Mouse (Mus musculus) embryonic fibroblast, embryonic 13.5 days (primary cell): Measurements from ENCODE around the gene Mylip. TPM values are rescaled to one million over a fixed set of nuclear protein-coding genes. Genes with fewer than 3 reads are reported as not detected.

Experiments used
- H3K27ac ChIP-seq: 2 replicates; pipeline ENCODE4 v1.5.1; 2012; ENCODE audit warnings: low read length, control low read depth, inconsistent platforms; ENCODE audit not compliant: insufficient read depth
- H3K4me1 ChIP-seq: 2 replicates; pipeline ENCODE4 v1.6.1; 2011; ENCODE audit warnings: low read length; ENCODE audit not compliant: control insufficient read depth, insufficient read depth
- H3K4me3 ChIP-seq: 2 replicates; pipeline ENCODE4 v1.5.1; 2011; ENCODE audit warnings: mild to moderate bottlenecking, control low read depth, low read length; ENCODE audit not compliant: insufficient read depth
- CTCF ChIP-seq: IDR thresholded peaks from 2 replicates; pipeline ENCODE4 v1.5.1; 2011; ENCODE audit warnings: mild to moderate bottlenecking, control low read depth, low read length, moderate library complexity, borderline replicate concordance; ENCODE audit not compliant: insufficient read depth
- POLR2A ChIP-seq: IDR thresholded peaks from 2 replicates; pipeline ENCODE4 v1.6.1; 2011; ENCODE audit warnings: low read depth, mild to moderate bottlenecking, control low read depth, low read length, moderate library complexity
- polyA plus RNA-seq: library from polyadenylated mRNA; stranded (reverse); fragments of >200 nt; gene quantifications from 2 replicates; pipeline ENCODE4 v1.2.4, GENCODE M21; 2011; ENCODE audit warnings: low read depth; ENCODE audit not compliant: missing spikeins, insufficient read length

Mylip gene
- polyA plus RNA-seq, 1 experiment: 37.5 TPM

- H3K27ac ChIP-seq: no peak overlapping the region
- H3K4me3 ChIP-seq: no peak overlapping the region
- TF ChIP-seq CTCF (no peak), POLR2A (no peak)
- H3K4me1 ChIP-seq: no peaks in the 10 kb centered on the region
Observed at GRCm38 (mm10) chr13:45446636-45447035, 57.1 kb downstream of the Mylip start.

- TF ChIP-seq POLR2A (no peak), CTCF (no peak)
- Histone ChIP-seq H3K4me1 (0 out of 2 replicates have a peak, but pooled peaks cover 4% of the 10 kb centered on the region), H3K27ac (no peak overlapping the region), H3K4me3 (no peak overlapping the region)
Observed at GRCm38 (mm10) chr13:45452437-45452836, 62.9 kb downstream of the Mylip start.

DNA sequence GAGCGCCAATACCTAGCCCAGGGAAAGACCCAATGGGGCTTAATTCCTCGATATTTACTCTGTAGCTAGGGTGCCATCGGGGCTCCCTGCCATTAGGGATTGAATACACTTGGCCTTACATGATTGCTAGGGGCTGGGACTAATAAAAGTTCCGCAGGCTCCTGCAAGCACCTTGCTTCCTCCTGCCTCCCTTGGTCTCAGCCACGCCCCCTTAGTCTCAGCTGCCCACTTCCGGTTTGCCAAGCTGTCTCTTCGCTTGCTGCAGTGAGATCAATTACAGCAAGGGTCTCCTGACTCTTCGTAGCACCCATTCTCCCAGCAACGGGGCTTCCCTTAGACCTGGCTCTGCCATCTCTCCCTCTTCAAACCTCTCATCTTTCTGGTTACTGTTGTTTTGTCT lies 63.5 kb downstream of the Mylip start:
- H3K4me1 ChIP-seq: 0 out of 2 replicates have a peak, but pooled peaks cover 4% of the 10 kb centered on the region
- no peak overlapping the region for H3K27ac ChIP-seq
- TF ChIP-seq POLR2A (no peak), CTCF (no peak)
- no peak overlapping the region for H3K4me3 ChIP-seq

DNA sequence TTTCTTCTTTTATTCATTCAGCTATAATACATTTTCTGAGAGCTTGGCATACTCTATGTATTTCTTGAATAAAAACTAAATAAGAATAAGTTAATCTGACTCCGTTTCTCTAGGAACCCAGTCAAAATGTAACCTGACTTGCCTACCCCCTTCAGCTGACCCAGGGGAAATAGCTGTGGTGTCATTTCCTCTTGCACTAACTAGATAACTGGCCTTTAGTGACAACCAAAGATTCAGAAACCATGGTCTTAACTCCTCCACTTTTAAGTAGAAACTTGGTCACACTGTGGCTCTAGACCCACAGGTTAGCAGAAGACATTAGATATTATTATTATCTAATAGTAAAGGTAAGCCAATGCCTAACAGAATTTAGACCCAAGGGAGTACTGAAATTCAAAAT lies 64.5 kb downstream of the Mylip start:
- no peak overlapping the region for H3K27ac ChIP-seq
- TF ChIP-seq CTCF (no peak), POLR2A (no peak)
- H3K4me3 ChIP-seq: no peak overlapping the region
- H3K4me1 ChIP-seq: 0 out of 2 replicates have a peak, but pooled peaks cover 4% of the 10 kb centered on the region

DNA sequence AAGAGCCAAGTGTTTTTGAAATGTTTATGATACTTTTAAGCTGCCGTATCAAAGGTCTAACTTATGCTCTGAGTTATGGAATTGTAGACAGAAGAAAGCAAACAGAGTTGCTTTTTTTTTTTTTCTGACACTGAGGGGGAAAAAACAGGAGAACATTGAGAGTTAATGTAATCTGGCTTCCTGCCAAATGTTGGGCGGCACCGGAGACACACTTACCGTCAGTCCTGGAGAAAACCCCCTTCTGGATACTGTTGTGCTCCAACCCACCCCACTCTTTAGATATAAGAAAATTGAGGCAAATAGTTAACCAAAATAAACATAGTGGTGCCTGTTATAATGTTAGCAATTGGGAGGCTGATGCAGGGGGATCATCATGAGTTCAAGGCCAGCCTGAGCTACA lies 65.1 kb downstream of the Mylip start:
- Histone ChIP-seq H3K27ac (no peak overlapping the region), H3K4me3 (no peak overlapping the region), H3K4me1 (0 out of 2 replicates have a peak, but pooled peaks cover 4% of the 10 kb centered on the region)
- TF ChIP-seq POLR2A (no peak), CTCF (no peak)

DNA sequence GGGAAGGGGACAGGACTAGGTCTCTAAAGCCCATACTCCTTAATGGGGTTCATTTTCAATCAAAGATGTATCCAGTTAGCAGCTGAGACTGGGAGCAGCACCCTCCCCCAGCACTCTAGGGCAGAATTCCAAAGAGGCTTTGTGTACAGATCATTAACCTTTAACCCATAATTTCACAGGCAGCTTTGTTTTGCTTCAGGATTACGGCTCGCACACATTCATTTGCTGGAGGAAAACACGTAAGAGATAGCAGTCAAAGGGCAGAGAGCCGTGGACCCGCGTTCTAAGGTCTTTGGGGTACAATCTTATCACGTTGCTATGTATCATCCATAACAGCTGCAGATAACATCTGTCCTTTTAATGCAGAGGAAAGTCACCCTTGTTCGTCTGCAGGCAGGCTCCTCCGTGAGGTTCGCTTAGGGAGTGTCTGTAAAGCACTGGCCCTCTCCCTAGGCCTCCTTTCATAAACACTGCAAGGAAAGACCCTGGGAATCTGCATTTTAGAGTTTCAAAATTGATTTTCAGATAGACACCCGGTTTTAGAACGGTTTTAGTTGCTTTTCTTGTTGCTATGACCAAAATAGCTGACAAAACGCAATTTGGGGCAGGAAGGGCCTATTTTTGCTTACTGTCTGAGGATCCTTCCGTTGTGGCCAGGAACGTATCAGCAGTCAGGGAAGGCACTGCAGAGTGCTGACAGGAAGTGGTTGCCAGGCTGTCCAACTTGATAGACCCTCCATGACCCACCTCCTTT lies 65.7 kb downstream of the Mylip start:
- Histone ChIP-seq H3K4me1 (0 out of 2 replicates have a peak, but pooled peaks cover 4% of the 10 kb centered on the region), H3K4me3 (no peak overlapping the region), H3K27ac (no peak overlapping the region)
- TF ChIP-seq POLR2A (no peak), CTCF (no peak)

GRCm38 (mm10) chr13:45455862-45456192 lies 66.3 kb downstream of the Mylip start:
- Histone ChIP-seq H3K27ac (no peak overlapping the region), H3K4me1 (0 out of 2 replicates have a peak, but pooled peaks cover 4% of the 10 kb centered on the region), H3K4me3 (no peak overlapping the region)
- no peak for TF ChIP-seq CTCF
- TF ChIP-seq POLR2A: no peak

DNA sequence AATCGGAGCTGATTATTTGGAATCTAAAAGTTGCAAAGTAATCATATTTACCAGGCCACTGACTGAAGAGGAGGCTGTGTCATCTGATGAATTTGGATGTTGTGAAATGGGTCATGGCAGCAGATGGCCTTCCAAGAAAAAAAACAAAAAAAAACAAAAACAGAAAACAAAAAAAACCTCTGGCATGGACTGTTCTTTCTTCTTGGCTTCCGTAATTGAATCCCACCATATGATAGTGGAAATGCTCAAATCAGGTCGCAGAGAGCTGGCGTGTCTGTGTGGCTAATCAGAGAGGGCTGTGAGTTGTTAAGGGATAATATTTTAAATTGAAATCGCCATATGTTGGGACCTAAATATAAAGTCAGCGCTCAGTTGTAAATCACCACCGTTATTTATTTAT lies 67.9 kb downstream of the Mylip start:
- no peak overlapping the region for H3K4me3 ChIP-seq
- no peak overlapping the region for H3K27ac ChIP-seq
- peaks cover 4% of the 10 kb centered on the region; the same call in 1 of the 2 replicates for H3K4me1 ChIP-seq
- no peak for TF ChIP-seq CTCF
- no peak for TF ChIP-seq POLR2A

- H3K27ac ChIP-seq: no peak overlapping the region
- no peak overlapping the region for H3K4me3 ChIP-seq
- TF ChIP-seq POLR2A (no peak), CTCF (no peak)
- peaks cover 4% of the 10 kb centered on the region; the same call in 1 of the 2 replicates for H3K4me1 ChIP-seq
Observed at GRCm38 (mm10) chr13:45460177-45460576, 70.6 kb downstream of the Mylip start.

- no peaks in the 10 kb centered on the region; the same call in 1 of the 2 replicates for H3K4me1 ChIP-seq
- H3K4me3 ChIP-seq: no peak overlapping the region
- H3K27ac ChIP-seq: no peak overlapping the region
- TF ChIP-seq CTCF (no peak), POLR2A (no peak)
Observed at GRCm38 (mm10) chr13:45461370-45461958, 71.9 kb downstream of the Mylip start.

Other genes starting within 250 kb of the Mylip start
- gene Gmpr, start 117.7 kb downstream of the Mylip start, polyA plus RNA-seq: 9.3 and 9.7 TPM in 2 replicates